Mouse (Mus musculus) ES-E14 (cell line): ENCODE measurements around the gene Cpd.

Source experiments
- CHD2 ChIP-seq: IDR thresholded peaks from 2 replicates; pipeline ENCODE4 v1.6.1; 2014; ENCODE audit warnings: mild to moderate bottlenecking, low read depth, low read length, inconsistent platforms
- HCFC1 ChIP-seq: IDR thresholded peaks from 2 replicates; pipeline ENCODE4 v1.6.1; 2012; ENCODE audit warnings: low read length, inconsistent platforms, borderline replicate concordance; ENCODE audit not compliant: insufficient read depth
- MAFK ChIP-seq: IDR thresholded peaks from 2 replicates; pipeline ENCODE4 v1.6.1; 2014; ENCODE audit warnings: mild to moderate bottlenecking, low read depth, low read length, inconsistent platforms; ENCODE audit not compliant: insufficient read depth
- ZC3H11A ChIP-seq: IDR thresholded peaks from 2 replicates; pipeline ENCODE4 v1.6.1; 2012; ENCODE audit warnings: low read depth, mild to moderate bottlenecking, inconsistent platforms, low read length, borderline replicate concordance

- no peak for TF ChIP-seq MAFK
- no peak for TF ChIP-seq HCFC1
- no peak for TF ChIP-seq CHD2
- no peak for TF ChIP-seq ZC3H11A
These were observed 116.2 kb downstream of the Cpd start for GRCm38 (mm10) chr11:76730650-76731049.
